Comparison of ENCODE assay signal across 11 mouse cellular contexts in genomic region chr4:127004384-127004783, GRCm38 (mm10). TPM values are rescaled to one million over a fixed set of nuclear protein-coding genes. Genes with fewer than 3 reads are reported as not detected.
DNase-seq lines count a peak whose midpoint lies in the region; ATAC-seq and TF ChIP-seq lines count a peak whose summit lies in the region.
"Had no signal": no experiment of that assay in that cellular context is flagged by ENCODE, and none has a peak within 500 bp of the region (broad histone marks: within the 10 kb centered on the region; RNA-seq: fewer than 3 reads in every experiment).

No protein-coding gene starts in this region.

- no peak for TF ChIP-seq CTCF in hindbrain, postnatal 0 days (IDR thresholded peaks at IDR 0.05; ENCODE audit: low read depth)

- H3K36me3 ChIP-seq in heart, embryonic 16.5 days (ENCODE audit: control insufficient read depth, insufficient read depth): no peaks in the 10 kb centered on the region
- H3K36me3 ChIP-seq in forebrain, embryonic 14.5 days (ENCODE audit: control insufficient read depth, insufficient read depth, low read length): no peaks in the 10 kb centered on the region
- H3K36me3 ChIP-seq in hindbrain, postnatal 0 days (ENCODE audit: insufficient read depth, low read length): no peaks in the 10 kb centered on the region
- no peaks in the 10 kb centered on the region for H3K36me3 ChIP-seq in midbrain, embryonic 16.5 days (ENCODE audit: control insufficient read depth, insufficient read depth, low read length)
- H3K36me3 ChIP-seq: heart, embryonic 12.5 days; limb, embryonic 15.5 days had no signal

- no peak overlapping the region; the same call in 1 of the 2 replicates for H3K9ac ChIP-seq in heart, embryonic 16.5 days (ENCODE audit: low read length)
- H3K9ac ChIP-seq in forebrain, embryonic 14.5 days (ENCODE audit: low read length): no peak overlapping the region
- peak overlapping the region; percentile 50; the same call in 1 of the 2 replicates for H3K9ac ChIP-seq in hindbrain, postnatal 0 days (replicated peaks; ENCODE audit: low read length)
- peak overlapping the region; percentile 61; the same call in 1 of the 2 replicates for H3K9ac ChIP-seq in midbrain, embryonic 16.5 days (ENCODE audit: low read depth, low read length)
- H3K9ac ChIP-seq: liver, postnatal 0 days had no signal

- 80% methylated on average over 3 of the region's 3 CpGs for WGBS in heart, embryonic 16.5 days
- 81% methylated on average over 3 of the region's 3 CpGs for WGBS in forebrain, embryonic 14.5 days
- WGBS in hindbrain, postnatal 0 days: 83% methylated on average over 3 of the region's 3 CpGs
- 75% methylated on average over 3 of the region's 3 CpGs for WGBS in midbrain, embryonic 16.5 days

- peaks cover 6% of the 10 kb centered on the region for H3K4me1 ChIP-seq in heart, embryonic 16.5 days (ENCODE audit: control insufficient read depth, insufficient read depth, low read length)
- H3K4me1 ChIP-seq in forebrain, embryonic 14.5 days (ENCODE audit: control insufficient read depth, insufficient read depth, low read length): peaks cover 8% of the 10 kb centered on the region; the same call in 1 of the 2 replicates
- H3K4me1 ChIP-seq in hindbrain, postnatal 0 days (ENCODE audit: insufficient read depth, low read length): peaks cover 8% of the 10 kb centered on the region
- peaks cover 19% of the 10 kb centered on the region for H3K4me1 ChIP-seq in midbrain, embryonic 16.5 days (ENCODE audit: control insufficient read depth, insufficient read depth, low read length)
- H3K4me1 ChIP-seq: heart, embryonic 12.5 days had no signal

- H3K27ac ChIP-seq in heart, embryonic 16.5 days (ENCODE audit: low read length): no peak overlapping the region
- H3K27ac ChIP-seq in forebrain, embryonic 14.5 days (ENCODE audit: low read depth, low read length): 0 out of 2 replicates have a peak overlapping the region, but pooled peaks have one; percentile 68
- H3K27ac ChIP-seq in hindbrain, postnatal 0 days: peak overlapping the region; percentile 77; the same call in 1 of the 2 replicates
- peak overlapping the region; percentile 72 for H3K27ac ChIP-seq in midbrain, embryonic 16.5 days (ENCODE audit: low read length)
- H3K27ac ChIP-seq: limb, embryonic 15.5 days had no signal

- ATAC-seq in heart, embryonic 16.5 days (replicated peaks; ENCODE audit: extremely low read depth, insufficient read depth, low FRiP score): no peak
- ATAC-seq in forebrain, embryonic 14.5 days: no peak
- ATAC-seq in hindbrain, postnatal 0 days: no peak
- no peak for ATAC-seq in midbrain, embryonic 16.5 days

- H3K4me3 ChIP-seq in heart, embryonic 16.5 days (ENCODE audit: low read length): no peak overlapping the region
- H3K4me3 ChIP-seq in forebrain, embryonic 14.5 days (ENCODE audit: low read depth, low read length): no peak overlapping the region
- no peak overlapping the region for H3K4me3 ChIP-seq in hindbrain, postnatal 0 days (ENCODE audit: low read length)
- no peak overlapping the region for H3K4me3 ChIP-seq in midbrain, embryonic 16.5 days (ENCODE audit: low read depth, low read length)

- DNase-seq in heart, adult 18-20 months: no peak
- no peak for DNase-seq in forebrain, embryonic 14.5 days (ENCODE audit: low spot score)
- DNase-seq in hindbrain, postnatal 0 days (ENCODE audit: low spot score): no peak
- no peak for DNase-seq in left cerebral cortex, postnatal 10 days (ENCODE audit: extremely low spot score in 1 of 2, low spot score in 2 of 2)
- no peak for DNase-seq in urinary bladder, postnatal 36 days (ENCODE audit: low spot score in 2 of 2)
- no peak for DNase-seq in thymus, adult 18-20 months

- no peaks in the 10 kb centered on the region for H3K27me3 ChIP-seq in heart, embryonic 16.5 days (ENCODE audit: control insufficient read depth, insufficient read depth, low read length)
- H3K27me3 ChIP-seq in forebrain, embryonic 14.5 days (replicated peaks; ENCODE audit: control insufficient read depth, insufficient read depth, low read length): no peaks in the 10 kb centered on the region
- no peaks in the 10 kb centered on the region for H3K27me3 ChIP-seq in hindbrain, postnatal 0 days (ENCODE audit: insufficient read depth, low read length)
- no peaks in the 10 kb centered on the region for H3K27me3 ChIP-seq in midbrain, embryonic 16.5 days (ENCODE audit: control insufficient read depth, insufficient read depth, low read depth, low read length)
- H3K27me3 ChIP-seq: heart, embryonic 12.5 days; limb, embryonic 15.5 days had no signal

- no peaks in the 10 kb centered on the region for H3K9me3 ChIP-seq in heart, embryonic 16.5 days (replicated peaks; ENCODE audit: control insufficient read depth, low read length)
- no peaks in the 10 kb centered on the region for H3K9me3 ChIP-seq in forebrain, embryonic 14.5 days (replicated peaks; ENCODE audit: control insufficient read depth, low read length)
- H3K9me3 ChIP-seq in hindbrain, postnatal 0 days (ENCODE audit: low read length): no peaks in the 10 kb centered on the region
- no peaks in the 10 kb centered on the region for H3K9me3 ChIP-seq in midbrain, embryonic 16.5 days (replicated peaks; ENCODE audit: control insufficient read depth, low read length, poor library complexity, severe bottlenecking)
- H3K9me3 ChIP-seq: heart, embryonic 12.5 days; limb, embryonic 15.5 days had no signal

- intact Hi-C loops in left cerebral cortex, postnatal 10 days (cut with DNase I): no loop called here

- H3K4me2 ChIP-seq in heart, embryonic 16.5 days (ENCODE audit: low read depth, low read length): 0 out of 2 replicates have a peak overlapping the region, but pooled peaks have one; percentile 64
- H3K4me2 ChIP-seq in forebrain, embryonic 14.5 days (ENCODE audit: low read length): no peak overlapping the region
- H3K4me2 ChIP-seq in hindbrain, postnatal 0 days (ENCODE audit: low read depth, low read length): no peak overlapping the region
- H3K4me2 ChIP-seq in midbrain, embryonic 16.5 days (ENCODE audit: low read length): no peak overlapping the region

RNA-seq across cellular contexts. Expression of gene Sfpq, which starts 16.7 kb away (rescaled TPM):
- 34.4 and 38.4 TPM in 2 replicates for polyA plus RNA-seq in heart, embryonic 16.5 days (2015; fragmentation: Nextera tagmentation; extraction: Ambion mirVana)
- total RNA-seq in heart, adult 18-20 months (2021): 10 to 100 TPM; 65.8 to 77.0 TPM
- polyA plus RNA-seq in forebrain, embryonic 14.5 days (2014; fragmentation: Nextera tagmentation; extraction: Ambion mirVana): 102 and 105 TPM in 2 replicates
- total RNA-seq in hindbrain, postnatal 0 days (2014; rRNA removed): 132 and 156 TPM in 2 replicates
- 63.2 and 69.0 TPM in 2 replicates for polyA plus RNA-seq in hindbrain, postnatal 0 days (2015; fragmentation: Nextera tagmentation; extraction: Ambion mirVana)
- 56.4 and 63.4 TPM in 2 replicates for polyA plus RNA-seq in midbrain, embryonic 16.5 days (2015; fragmentation: Nextera tagmentation; extraction: Ambion mirVana)
- 100 to 1,000 TPM; 283 to 303 TPM for total RNA-seq in left cerebral cortex, postnatal 10 days (2021)

RNA-seq across cellular contexts. Expression of gene Zmym4, which starts 36.4 kb away (rescaled TPM):
- polyA plus RNA-seq in heart, embryonic 16.5 days (2015; fragmentation: Nextera tagmentation; extraction: Ambion mirVana): 9.4 and 12.3 TPM in 2 replicates
- 10 to 100 TPM; 20.0 to 23.1 TPM for total RNA-seq in heart, adult 18-20 months (2021)
- 22.7 and 25.8 TPM in 2 replicates for polyA plus RNA-seq in forebrain, embryonic 14.5 days (2014; fragmentation: Nextera tagmentation; extraction: Ambion mirVana)
- 42.9 and 49.9 TPM in 2 replicates for total RNA-seq in hindbrain, postnatal 0 days (2014; rRNA removed)
- 20.3 and 21.2 TPM in 2 replicates for polyA plus RNA-seq in hindbrain, postnatal 0 days (2015; fragmentation: Nextera tagmentation; extraction: Ambion mirVana)
- polyA plus RNA-seq in midbrain, embryonic 16.5 days (2015; fragmentation: Nextera tagmentation; extraction: Ambion mirVana): 27.8 and 28.5 TPM in 2 replicates
- 10 to 100 TPM; 48.7 to 52.7 TPM for total RNA-seq in left cerebral cortex, postnatal 10 days (2021)

RNA-seq across cellular contexts. Expression of gene Zmym1, which starts 56.6 kb away (rescaled TPM):
- polyA plus RNA-seq in heart, embryonic 16.5 days (2015; fragmentation: Nextera tagmentation; extraction: Ambion mirVana): 11.9 and 12.4 TPM in 2 replicates
- 1 to 10 TPM; 6.1 to 8.6 TPM for total RNA-seq in heart, adult 18-20 months (2021)
- 31.5 and 35.1 TPM in 2 replicates for polyA plus RNA-seq in forebrain, embryonic 14.5 days (2014; fragmentation: Nextera tagmentation; extraction: Ambion mirVana)
- 6.8 and 11.3 TPM in 2 replicates for total RNA-seq in hindbrain, postnatal 0 days (2014; rRNA removed)
- 13.6 and 14.4 TPM in 2 replicates for polyA plus RNA-seq in hindbrain, postnatal 0 days (2015; fragmentation: Nextera tagmentation; extraction: Ambion mirVana)
- polyA plus RNA-seq in midbrain, embryonic 16.5 days (2015; fragmentation: Nextera tagmentation; extraction: Ambion mirVana): 31.5 and 32.5 TPM in 2 replicates
- total RNA-seq in left cerebral cortex, postnatal 10 days (2021): 10 to 100 TPM; 12.6 to 12.8 TPM

Comparison
In these comparisons a context has a peak if more than half of its experiments do, and no peak if none do; other contexts are left out.
1. H3K9ac ChIP-seq: peak in hindbrain, postnatal 0 days (single experiment) and midbrain, embryonic 16.5 days (single experiment); none in heart, embryonic 16.5 days (single experiment) and forebrain, embryonic 14.5 days (single experiment).